Mouse (Mus musculus) B cell, adult 62 days (primary cell): ENCODE results near the gene Dars. TPM values are rescaled to one million over a fixed set of nuclear protein-coding genes. Genes with fewer than 3 reads are reported as not detected.

Experiments
- total RNA-seq: library from RNA; stranded (reverse); gene quantifications from 4 replicates; pipeline ENCODE4 v1.2.4, GENCODE M21; 2023

The Dars gene
- 47.2 to 50.6 TPM (median 49.0 TPM) in 4 replicates for total RNA-seq

GRCm38 (mm10) chr1:128416584-128417532, at the start of gene Dars:
Gene Dars (minus strand): TSS chr1:128417368.

GRCm38 (mm10) chr1:128359554-128360376, 57.4 kb downstream of the Dars start, which contains the start of gene Mcm6:
Gene Mcm6 (minus strand): TSS chr1:128359664.

GRCm38 (mm10) chr1:128328218-128328617, 89.0 kb downstream of the Dars start, which contains the start of gene Lct:
Gene Lct (minus strand): TSS chr1:128328318.

Other genes starting within 250 kb of the Dars start
- gene Ubxn4, start 173.4 kb downstream of the Dars start, total RNA-seq, result 78.7 to 81.8 TPM (median 80.8 TPM) in 4 replicates
- 0.09 to 0.46 TPM (median 0.32 TPM) in 4 replicates for gene Lct, start 89.0 kb downstream of the Dars start, total RNA-seq
- 36.5 to 41.0 TPM (median 39.4 TPM) in 4 replicates for gene Mcm6, start 57.7 kb downstream of the Dars start, total RNA-seq
- 477 to 570 TPM (median 527 TPM) in 4 replicates for gene Cxcr4, start 174.9 kb upstream of the Dars start, total RNA-seq